Mouse (Mus musculus): ENCODE measurements around the gene 2310030G06Rik.

2310030G06Rik gene

DNA sequence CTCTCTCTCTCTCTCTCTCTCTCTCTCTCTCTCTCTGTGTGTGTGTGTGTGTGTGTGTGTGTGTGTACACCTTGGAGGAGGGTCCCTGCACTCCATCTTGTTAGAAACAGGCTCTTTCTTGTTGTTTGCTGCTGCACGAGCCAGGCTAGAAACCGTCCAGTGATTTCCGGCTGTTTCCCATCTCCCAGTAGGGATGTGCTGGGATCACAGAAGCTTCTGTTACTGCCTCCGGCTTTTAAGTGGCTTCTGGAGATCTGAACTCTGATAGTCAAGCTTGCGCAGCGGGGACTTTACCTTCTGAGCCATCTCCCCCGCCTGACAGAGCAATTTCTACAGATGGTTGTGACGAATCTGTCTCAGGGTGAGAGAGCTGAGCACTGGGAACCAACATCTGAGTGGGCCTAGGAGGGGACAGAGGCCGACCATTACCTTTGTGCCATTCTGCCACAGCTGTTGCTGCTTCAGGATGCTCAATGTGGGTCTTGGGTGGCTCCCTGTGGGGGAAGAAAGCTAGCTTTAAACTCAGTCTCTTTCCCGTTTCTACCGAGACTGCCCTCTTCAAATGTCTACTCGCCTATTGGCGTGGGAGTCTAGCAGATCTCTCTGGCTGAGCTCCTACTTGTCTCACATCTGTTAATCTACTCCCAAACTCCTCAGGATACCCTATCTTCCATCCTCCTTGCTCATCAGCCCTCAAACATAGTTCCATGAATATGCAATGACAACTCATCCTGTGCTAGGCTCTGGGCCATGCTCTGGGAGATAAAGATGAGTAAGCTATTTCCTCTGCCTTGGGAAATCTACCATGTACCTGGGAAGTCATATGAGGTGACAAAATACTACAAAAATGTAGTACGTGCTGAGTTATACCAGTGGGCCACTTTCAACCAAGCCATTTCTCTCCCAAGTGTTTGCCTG is 5.2 kb downstream of the 2310030G06Rik start:
- DNase-seq, result no peak

DNA sequence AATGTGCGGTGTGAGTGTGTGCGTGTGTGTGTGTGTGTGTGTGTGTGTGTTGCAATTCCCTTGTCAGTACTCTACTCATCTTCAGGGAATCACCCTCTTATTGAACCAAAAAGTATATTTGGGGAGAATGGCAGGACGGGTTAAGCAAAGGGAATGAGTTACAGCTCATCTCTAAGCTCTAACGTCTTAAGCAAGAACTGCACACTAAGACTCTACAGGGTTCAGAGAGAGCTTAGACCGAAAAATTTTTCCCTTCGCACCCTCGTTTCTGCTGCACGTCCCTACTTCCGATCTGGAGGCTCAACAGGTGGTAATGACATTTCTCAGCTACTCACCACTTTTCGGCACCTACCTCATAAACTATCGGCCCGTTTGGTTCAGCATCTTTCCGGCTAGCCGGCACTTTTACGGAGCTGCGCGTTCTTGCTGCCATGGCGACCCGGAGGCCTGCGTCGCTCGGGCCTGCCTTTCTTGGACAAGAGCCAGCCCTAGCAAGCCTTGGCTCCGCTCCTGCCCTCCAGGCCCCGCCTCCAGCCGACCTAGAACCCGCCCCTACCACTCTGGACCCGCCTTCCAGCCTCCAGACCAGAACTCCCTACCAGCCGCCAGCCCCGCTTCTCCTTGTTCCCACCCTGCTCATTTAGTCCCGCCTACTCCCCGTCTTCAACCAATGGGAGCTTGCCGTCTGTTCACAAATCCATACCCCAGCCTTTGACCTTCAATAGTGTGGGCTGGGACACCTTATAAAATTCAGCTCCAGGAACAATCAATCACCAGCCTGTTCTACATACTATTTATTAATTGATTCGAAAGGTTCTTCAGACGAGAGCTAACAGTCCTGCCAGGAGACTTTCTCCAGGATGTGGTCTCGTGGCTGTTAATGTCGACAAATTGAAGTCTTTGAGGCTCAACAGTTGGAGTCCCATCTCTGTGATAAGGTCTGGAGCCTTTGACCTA is 7.1 kb downstream of the 2310030G06Rik start, which contains the start of gene Dixdc1:
Dixdc1 (minus strand) TSS at position 604 of the 957 bp plus-strand sequence.
- DNase-seq, result peak; percentile 80 to 83

- DNase-seq, result peak; percentile 38 to 48
These were observed 11.3 kb downstream of the 2310030G06Rik start for GRCm38 (mm10) chr9:50734989-50735388.

DNA sequence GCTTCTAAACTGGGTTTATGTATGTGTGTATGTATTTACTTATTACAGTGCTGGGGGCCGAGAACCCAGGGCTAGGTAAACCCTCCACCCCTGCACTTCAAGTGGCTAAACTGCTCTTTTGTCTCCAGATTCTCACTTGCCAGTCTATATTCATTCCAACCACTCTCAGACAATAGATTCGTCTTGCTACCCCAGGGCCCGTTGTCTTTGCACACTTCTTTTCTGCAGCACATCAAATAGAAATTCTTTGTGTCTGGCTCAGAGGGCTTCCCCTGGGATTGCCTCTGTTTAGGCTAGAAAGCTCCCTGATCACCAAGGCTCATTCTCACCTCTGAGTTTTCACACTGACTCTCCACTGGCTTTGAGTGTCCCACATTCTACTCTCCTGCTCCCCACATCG is 13.8 kb downstream of the 2310030G06Rik start:
- DNase-seq, result no peak

DNA sequence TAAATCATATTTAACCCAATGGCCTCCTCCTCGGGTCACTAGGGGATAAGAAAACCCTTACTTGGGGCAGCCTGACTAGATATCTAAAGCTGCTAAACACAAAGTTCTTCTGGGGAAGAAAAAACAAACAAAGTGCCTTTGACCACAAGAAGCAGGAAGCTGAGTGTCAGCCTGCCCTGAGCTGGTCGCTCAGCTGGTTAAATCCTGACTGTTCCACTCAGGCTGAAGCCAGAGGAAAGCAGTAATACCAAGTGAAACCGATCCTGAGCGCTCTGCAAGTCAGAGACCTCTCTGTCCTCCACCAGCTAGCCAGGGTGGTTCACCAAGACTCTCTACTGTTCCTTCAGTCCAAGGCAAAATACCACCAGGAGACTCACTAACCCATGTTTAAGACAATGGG is 16.7 kb downstream of the 2310030G06Rik start:
- no peak for DNase-seq

DNA sequence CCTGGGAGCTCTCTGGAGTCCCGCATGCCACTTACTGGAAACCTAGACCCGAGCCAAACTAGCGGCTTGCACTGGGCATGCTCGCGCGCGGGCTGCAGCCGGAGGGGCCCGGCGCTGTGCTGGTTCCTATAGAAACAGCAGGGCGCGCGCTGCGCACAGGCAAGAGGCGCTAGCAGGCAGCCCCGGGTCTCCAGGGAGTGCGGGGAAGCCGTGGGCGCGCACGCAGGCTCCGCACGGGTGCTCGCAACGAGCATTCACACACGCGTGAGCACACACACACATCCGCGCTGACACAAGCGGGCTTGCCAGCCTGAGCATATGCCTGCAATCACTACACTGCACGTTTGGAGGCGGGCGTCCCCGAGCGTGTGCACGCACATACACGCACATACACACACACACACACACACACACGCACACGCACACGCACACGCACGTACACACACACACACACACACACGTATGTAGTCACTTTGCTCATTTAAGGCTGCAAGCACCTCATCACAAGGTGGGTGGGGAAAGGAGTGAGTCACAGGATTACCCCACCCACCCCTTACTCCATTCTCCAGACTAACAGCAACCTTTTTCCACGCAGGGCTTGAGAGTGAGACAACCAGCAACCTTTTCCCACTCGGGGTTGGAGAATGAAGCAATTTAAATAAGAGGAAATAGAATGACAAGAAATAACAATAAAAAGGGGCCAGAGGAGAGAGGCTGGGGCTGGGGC is 18.2 kb downstream of the 2310030G06Rik start:
- peak; percentile 69 for DNase-seq

GRCm38 (mm10) chr9:50727171-50727924 is 19.0 kb downstream of the 2310030G06Rik start:
- no peak for DNase-seq

DNA sequence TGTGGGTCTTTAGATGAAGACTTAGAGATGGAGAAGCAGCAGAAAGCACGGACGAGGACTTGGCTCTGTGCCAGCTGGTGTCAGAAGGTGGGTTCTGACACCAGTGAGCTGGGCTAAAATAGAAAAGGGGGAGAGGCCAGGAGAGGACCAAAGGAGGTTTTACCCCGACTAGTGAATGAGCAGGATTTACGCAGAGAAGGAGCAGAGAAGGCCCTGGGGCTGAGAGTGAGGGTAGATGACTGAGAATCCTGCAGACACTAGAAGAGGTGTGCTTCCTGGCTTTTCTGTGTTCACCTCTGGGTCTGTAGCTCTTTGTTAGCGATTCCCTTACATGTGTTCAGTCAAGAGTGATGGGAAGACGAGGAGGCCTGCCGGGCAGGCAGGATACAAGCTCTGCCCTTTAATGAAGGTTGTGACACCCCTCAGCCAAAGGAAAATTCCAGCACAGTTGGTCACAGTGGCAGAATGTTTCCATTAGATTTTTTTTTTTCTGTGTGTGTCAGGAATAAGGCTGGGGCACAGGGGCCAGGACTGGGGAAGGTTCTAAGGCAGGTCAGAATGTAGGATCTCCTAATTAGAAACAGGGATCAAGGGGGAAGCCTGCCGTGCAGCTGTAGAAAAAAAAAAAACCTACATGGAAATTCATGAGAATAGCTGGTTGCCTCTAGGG is 20.3 kb downstream of the 2310030G06Rik start:
- no peak for DNase-seq

- no peak for DNase-seq
These were observed 21.5 kb downstream of the 2310030G06Rik start for GRCm38 (mm10) chr9:50724661-50725330.

- DNase-seq, result no peak
These were observed 22.2 kb downstream of the 2310030G06Rik start for GRCm38 (mm10) chr9:50724147-50724546.

DNA sequence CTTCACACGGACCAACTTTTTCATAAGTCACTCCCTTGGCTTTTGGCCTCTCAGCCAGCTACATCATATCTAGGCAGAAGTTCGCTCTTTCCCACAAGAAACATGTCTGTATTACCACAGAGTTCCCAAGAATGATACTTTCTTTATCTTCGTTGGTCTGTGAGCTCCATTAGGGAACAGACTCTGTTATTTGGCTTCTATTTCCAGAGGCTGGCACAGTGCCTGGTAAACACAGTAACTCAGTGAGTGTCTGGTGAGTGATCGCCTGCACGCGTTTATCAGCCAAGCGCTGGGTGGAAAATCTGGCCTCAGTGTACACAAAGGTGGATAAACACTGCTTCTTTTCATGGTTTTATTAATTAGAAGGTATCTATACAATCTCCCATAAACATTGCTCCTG is 22.9 kb downstream of the 2310030G06Rik start:
- DNase-seq, result no peak

DNA sequence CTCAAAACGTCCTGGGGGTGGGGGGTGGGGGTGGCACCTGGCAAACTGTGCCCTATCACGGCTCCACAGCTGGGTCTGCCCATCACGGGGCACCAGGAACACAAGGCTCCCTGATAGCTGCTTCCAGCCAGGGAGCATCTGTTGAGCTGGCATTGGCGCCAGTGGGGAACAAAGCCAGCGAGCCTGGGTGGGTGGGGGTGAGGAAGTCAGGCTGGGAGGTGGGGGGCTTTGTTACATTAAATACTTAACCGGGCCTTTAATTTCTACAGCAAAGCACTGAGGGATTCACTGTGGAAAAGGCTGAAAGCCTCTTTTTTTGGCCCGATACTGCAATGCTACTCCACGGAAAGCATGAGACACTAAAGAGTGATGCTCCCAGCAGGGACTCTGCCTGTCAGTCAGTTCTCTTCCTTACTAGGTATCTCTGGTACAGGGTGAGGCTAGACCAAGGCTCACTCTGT is 23.9 kb downstream of the 2310030G06Rik start:
- DNase-seq, result no peak

GRCm38 (mm10) chr9:50721061-50721460 is 25.3 kb downstream of the 2310030G06Rik start:
- no peak for DNase-seq

- DNase-seq, result no peak
These were observed 27.5 kb downstream of the 2310030G06Rik start for GRCm38 (mm10) chr9:50718878-50719277.

DNA sequence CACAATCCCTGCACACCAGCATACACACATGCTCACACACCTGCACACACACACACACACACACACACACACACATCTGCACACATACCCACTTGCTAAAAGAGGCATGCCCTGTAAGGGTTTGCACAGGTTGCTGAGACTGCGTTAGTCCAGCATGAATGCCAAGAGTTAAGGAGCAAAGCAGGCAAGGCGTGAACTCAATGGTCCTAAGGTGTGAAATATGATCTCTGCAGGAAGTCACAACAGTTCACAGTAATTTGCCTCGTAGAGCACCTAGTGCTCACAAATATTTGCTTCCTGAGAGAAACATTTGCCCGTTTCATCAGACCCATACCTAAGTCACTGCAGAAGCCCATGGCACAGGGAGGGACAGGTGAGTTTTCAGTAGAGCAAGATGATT is 32.1 kb downstream of the 2310030G06Rik start:
- DNase-seq, result no peak

DNA sequence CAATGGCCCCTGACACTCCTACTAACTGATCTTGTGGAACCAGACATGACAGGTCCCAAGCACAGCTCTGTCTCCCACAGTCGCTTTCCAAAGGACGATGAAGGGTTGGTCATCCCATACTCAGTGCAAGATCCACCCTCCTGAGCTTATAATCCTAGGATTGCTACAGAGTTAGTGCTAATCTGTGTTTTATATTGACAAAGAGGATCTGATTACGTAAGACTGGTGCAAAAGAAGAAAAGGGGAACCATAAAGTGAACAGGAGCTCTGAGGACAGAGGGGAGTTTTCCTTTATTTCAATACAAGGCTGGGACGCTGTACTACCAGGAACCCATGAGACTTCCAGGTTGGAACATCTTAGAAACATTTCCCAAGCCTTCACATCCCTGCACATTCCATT is 35.0 kb downstream of the 2310030G06Rik start:
- no peak for DNase-seq

DNA sequence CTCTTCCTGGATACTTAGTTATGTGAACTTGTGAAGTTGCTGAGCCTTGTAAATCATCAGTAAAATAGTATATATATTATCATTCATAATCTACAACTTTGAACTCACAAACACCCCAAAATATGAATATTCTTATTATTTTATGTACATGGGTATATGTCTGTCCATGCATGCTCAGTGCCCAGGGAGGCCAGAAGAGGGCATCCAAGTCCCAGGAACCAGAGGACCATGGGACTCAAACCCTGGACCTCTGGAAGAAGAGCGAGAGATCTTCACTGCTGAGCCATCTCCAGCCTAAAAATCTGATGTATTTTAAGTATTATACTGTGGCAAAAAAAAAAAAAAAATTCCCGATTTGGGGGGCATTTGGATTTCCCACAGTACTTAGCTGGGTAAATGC is 37.2 kb downstream of the 2310030G06Rik start:
- no peak for DNase-seq

DNA sequence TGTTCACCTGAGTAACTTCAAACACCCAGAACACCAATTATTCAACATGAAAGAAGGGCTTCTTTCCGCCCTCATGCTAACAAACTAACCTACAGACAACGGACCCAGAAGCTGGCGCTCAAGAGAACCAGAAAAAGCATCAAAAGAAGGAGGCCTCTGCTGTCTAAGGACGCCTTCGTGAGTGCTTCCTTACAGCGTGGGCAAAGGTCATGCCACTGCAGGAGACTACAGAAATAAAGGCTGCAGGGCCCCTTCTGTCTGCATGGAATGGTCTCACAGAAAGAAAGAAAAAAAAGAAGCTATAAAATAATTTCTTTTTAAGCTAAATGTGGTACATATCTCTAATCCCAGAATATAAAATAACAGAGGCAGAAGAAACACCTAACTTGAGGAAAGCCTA is 41.4 kb downstream of the 2310030G06Rik start:
- DNase-seq, result no peak

GRCm38 (mm10) chr9:50700921-50701691 is 45.2 kb downstream of the 2310030G06Rik start:
- DNase-seq, result no peak
